Mouse (Mus musculus) ES-E14 (cell line): ENCODE data around the gene Arhgap25. TPM values are rescaled to one million over a fixed set of nuclear protein-coding genes. Genes with fewer than 3 reads are reported as not detected.

Experiments
- DNase-seq: peaks from one replicate; pipeline ENCODE4 v3.0.0-alpha.2; 2013; ENCODE audit warnings: low read depth, low spot score
- H3K27ac ChIP-seq: 2 replicates; pipeline ENCODE4 v1.5.1; 2012; ENCODE audit warnings: low read depth, mild to moderate bottlenecking, low read length, moderate library complexity, mixed read lengths; ENCODE audit not compliant: poor library complexity, insufficient read depth, severe bottlenecking
- H3K36me3 ChIP-seq: 2 replicates; pipeline ENCODE4 v1.6.1; 2012; ENCODE audit warnings: mild to moderate bottlenecking, low read length, moderate library complexity, mixed read lengths; ENCODE audit not compliant: control insufficient read depth, poor library complexity, insufficient read depth, severe bottlenecking
- H3K4me1 ChIP-seq, 2 experiments: fragments of 150-350 bp in 1 of 2; sonication (generic) in 1 of 2; 2 replicates each; pipeline ENCODE4 v1.6.1; 2012; ENCODE audit warnings: low read length in 2 of 2, mild to moderate bottlenecking in 1 of 2, mixed read lengths in 1 of 2; ENCODE audit not compliant: control insufficient read depth in 2 of 2, insufficient read depth in 2 of 2, poor library complexity in 1 of 2
- H3K4me3 ChIP-seq, 2 experiments: fragments of 150-350 bp in 1 of 2; sonication (generic) in 1 of 2; 2 replicates each; pipeline ENCODE4 v1.5.1; 2012; ENCODE audit warnings: low read length in 2 of 2, low read depth in 1 of 2, mild to moderate bottlenecking in 1 of 2, mixed read lengths in 1 of 2; ENCODE audit not compliant: insufficient read depth in 1 of 2, poor library complexity in 1 of 2, severe bottlenecking in 1 of 2
- H3K9ac ChIP-seq: 2 replicates; pipeline ENCODE4 v1.6.1; 2012; ENCODE audit warnings: low read depth, mild to moderate bottlenecking, low read length, mixed read lengths; ENCODE audit not compliant: poor library complexity, insufficient read depth, severe bottlenecking
- H3K9me3 ChIP-seq: fragments of 150-350 bp; sonication (generic); 2 replicates; pipeline ENCODE4 v1.6.1; 2012; ENCODE audit warnings: low read depth, mild to moderate bottlenecking, low read length; ENCODE audit not compliant: control insufficient read depth, insufficient read depth
- CHD2 ChIP-seq: IDR thresholded peaks from 2 replicates; pipeline ENCODE4 v1.6.1; 2014; ENCODE audit warnings: mild to moderate bottlenecking, low read depth, low read length, inconsistent platforms
- HCFC1 ChIP-seq: IDR thresholded peaks from 2 replicates; pipeline ENCODE4 v1.6.1; 2012; ENCODE audit warnings: low read length, inconsistent platforms, borderline replicate concordance; ENCODE audit not compliant: insufficient read depth
- MAFK ChIP-seq: IDR thresholded peaks from 2 replicates; pipeline ENCODE4 v1.6.1; 2014; ENCODE audit warnings: mild to moderate bottlenecking, low read depth, low read length, inconsistent platforms; ENCODE audit not compliant: insufficient read depth
- ZC3H11A ChIP-seq: IDR thresholded peaks from 2 replicates; pipeline ENCODE4 v1.6.1; 2012; ENCODE audit warnings: low read depth, mild to moderate bottlenecking, inconsistent platforms, low read length, borderline replicate concordance
- ZNF384 ChIP-seq: IDR thresholded peaks from 2 replicates; pipeline ENCODE4 v1.6.1; 2012; ENCODE audit warnings: low read depth, low read length, inconsistent platforms
- in situ Hi-C, 2 experiments: fragments of 600-800 bp; cut with MboI; formaldehyde crosslinking; loops; one replicate each; pipeline ENCODE4 v1.15.1; 2025; ENCODE audit warnings: low sequenced_read_pairs in 2 of 2, inconsistent platforms in 1 of 2; ENCODE audit not compliant: unreplicated experiment in 2 of 2
- total RNA-seq: library from RNA; depleted of rRNA; stranded (reverse); fragments of 300-350 nt; gene quantifications from 2 replicates; pipeline ENCODE4 v1.2.3, GENCODE M21; 2012

Gene Arhgap25
- total RNA-seq, 1 experiment: 0.13 TPM

- H3K27ac ChIP-seq: no peak overlapping the region
- in situ Hi-C loops: no loop called here
- H3K36me3 ChIP-seq: no peaks in the 10 kb centered on the region
- DNase-seq: no peak
- TF ChIP-seq ZNF384 (no peak), ZC3H11A (no peak), MAFK (no peak), HCFC1 (no peak), CHD2 (no peak)
- no peak overlapping the region for H3K4me3 ChIP-seq
- 0 out of 4 replicates have a peak, but pooled peaks cover 2% of the 10 kb centered on the region in 2 experiments for H3K4me1 ChIP-seq
- no peaks in the 10 kb centered on the region for H3K9me3 ChIP-seq
- no peak overlapping the region for H3K9ac ChIP-seq
These were observed 32.1 kb upstream of the Arhgap25 start for GRCm38 (mm10) chr6:87565166-87565565.

DNA sequence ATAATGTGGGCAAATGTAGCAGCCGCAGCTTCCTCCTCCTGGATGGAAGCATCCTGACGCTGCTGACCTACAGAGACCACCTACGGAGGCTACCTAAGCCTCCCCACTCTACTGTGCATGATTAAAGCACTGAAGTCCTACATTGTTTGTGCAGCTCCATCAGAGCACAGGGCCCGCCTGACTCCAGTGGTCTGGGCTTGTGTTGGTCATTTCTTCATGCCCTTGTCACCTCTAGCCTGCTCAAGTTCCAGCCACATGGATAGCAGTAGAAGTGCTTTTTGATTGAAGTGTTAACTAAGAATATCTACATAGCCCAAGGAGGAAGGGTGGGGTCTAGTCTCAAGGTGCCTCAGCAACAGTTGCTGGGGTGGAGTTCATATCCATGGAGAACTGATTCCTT lies 31.3 kb upstream of the Arhgap25 start:
- H3K36me3 ChIP-seq: no peaks in the 10 kb centered on the region
- H3K27ac ChIP-seq: no peak overlapping the region
- TF ChIP-seq ZNF384 (no peak), ZC3H11A (no peak)
- no peak overlapping the region for H3K9ac ChIP-seq
- no peaks in the 10 kb centered on the region for H3K9me3 ChIP-seq
- H3K4me3 ChIP-seq: no peak overlapping the region
- in situ Hi-C loops: no loop called here
- no peak for DNase-seq
- 0 out of 4 replicates have a peak, but pooled peaks cover 2% of the 10 kb centered on the region in 2 experiments for H3K4me1 ChIP-seq

GRCm38 (mm10) chr6:87553724-87554123 lies 20.7 kb upstream of the Arhgap25 start:
- no peak overlapping the region for H3K4me3 ChIP-seq
- no peak for DNase-seq
- no peaks in the 10 kb centered on the region for H3K4me1 ChIP-seq
- H3K27ac ChIP-seq: no peak overlapping the region
- H3K9me3 ChIP-seq: no peaks in the 10 kb centered on the region
- in situ Hi-C loops: no loop called here
- no peaks in the 10 kb centered on the region for H3K36me3 ChIP-seq
- no peak overlapping the region for H3K9ac ChIP-seq
- TF ChIP-seq CHD2 (no peak), HCFC1 (no peak), ZC3H11A (no peak), ZNF384 (no peak), MAFK (no peak)

DNA sequence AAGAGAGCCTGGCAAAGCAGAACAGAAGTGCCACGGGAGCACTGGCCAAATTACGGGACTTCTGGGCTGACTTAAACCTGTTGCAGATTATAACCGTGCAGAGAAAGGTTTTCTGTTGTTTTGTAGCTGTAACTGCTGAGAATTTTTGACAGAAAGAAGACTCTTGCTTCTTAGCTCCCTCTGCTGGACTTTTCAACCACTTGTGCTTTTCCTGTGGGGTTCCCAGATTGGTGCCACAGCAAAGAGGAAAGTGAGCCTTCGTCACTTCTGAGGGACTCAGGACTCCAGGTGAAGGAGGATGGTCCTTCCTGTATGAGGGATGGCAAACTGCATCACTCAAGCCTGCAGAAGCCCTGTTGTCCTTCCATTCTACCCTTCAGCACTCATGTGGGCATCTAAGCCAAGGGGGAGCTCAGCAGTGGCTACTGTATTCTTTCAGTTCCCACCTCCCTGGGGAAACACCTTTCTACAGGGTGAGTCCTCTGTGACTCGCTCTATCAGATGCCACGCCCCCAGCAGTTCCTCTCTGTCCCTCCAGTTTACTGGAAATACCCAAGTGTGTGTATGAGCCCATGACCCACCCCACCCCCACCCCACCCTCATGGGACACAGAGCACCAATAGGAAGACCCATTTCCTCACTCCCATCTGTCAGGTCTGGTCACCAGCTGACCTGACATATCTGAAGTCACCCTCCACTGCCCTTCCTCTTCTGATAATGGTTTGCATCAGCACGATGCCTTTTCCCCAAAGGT lies 19.2 kb upstream of the Arhgap25 start:
- DNase-seq: no peak
- TF ChIP-seq ZC3H11A: 0 out of 2 replicates have a peak, but pooled peaks have one; percentile 3
- no peak for TF ChIP-seq ZNF384
- in situ Hi-C loops: no loop called here
- Histone ChIP-seq H3K9me3 (no peaks in the 10 kb centered on the region), H3K4me1 (peaks cover 2 to 5% of the 10 kb centered on the region in 2 experiments; a peak in 2 of 4 replicates), H3K4me3 (no peak overlapping the region), H3K9ac (no peak overlapping the region), H3K36me3 (no peaks in the 10 kb centered on the region), H3K27ac (no peak overlapping the region)

DNA sequence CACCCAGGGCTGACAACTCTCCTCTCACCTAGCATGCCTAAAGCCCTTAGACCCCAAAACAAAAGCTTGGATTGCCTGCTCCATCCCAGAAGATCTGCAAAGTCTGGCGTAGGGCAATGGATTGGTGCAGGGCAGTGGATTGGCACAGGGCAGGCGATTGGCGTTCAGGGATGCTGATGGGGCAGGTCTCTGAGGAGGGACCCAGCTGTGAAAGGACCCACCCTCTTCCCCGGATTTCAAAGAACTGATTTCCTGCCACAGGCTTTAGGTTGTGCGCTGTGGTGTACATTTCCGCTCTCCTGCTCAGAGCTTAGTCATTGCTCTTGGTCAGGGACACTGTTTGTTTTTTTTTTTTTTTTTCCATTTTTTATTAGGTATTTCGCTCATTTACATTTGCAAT lies 14.8 kb upstream of the Arhgap25 start:
- Histone ChIP-seq H3K4me3 (no peak overlapping the region), H3K27ac (no peak overlapping the region), H3K4me1 (peaks cover 4 to 5% of the 10 kb centered on the region in 2 experiments; a peak in 2 of 4 replicates), H3K9me3 (no peaks in the 10 kb centered on the region), H3K36me3 (no peaks in the 10 kb centered on the region), H3K9ac (no peak overlapping the region)
- DNase-seq: no peak
- in situ Hi-C loops: no loop called here
- TF ChIP-seq CHD2: no peak
- no peak for TF ChIP-seq MAFK
